Mouse (Mus musculus): ENCODE measurements at regions not wholly inside any gene's neighbourhood (a gene's known extent, or its start where the extent isn't known, plus 50 kb on each side); places are given as distances from the start of the nearest gene placed in this dataset.
A peak's percentile ranks its signal among the peaks of the same experiment; 100 is the strongest.

GRCm38 (mm10) chr9:46394239-46394638, 74.5 kb upstream of the 4931429L15Rik start:
- Histone ChIP-seq H3K4me3 (no peak overlapping the region), H3K79me2 (replicated peaks; ENCODE audit: control insufficient read depth, insufficient read depth, low read length) (no peaks in the 10 kb centered on the region), H3K4me1 (ENCODE audit: control insufficient read depth, insufficient read depth, low read length) (no peaks in the 10 kb centered on the region), H3K9ac (ENCODE audit: low read depth, low read length) (no peak overlapping the region), H3K27ac (no peak overlapping the region), H3K36me3 (ENCODE audit: control insufficient read depth, insufficient read depth, low read length) (no peaks in the 10 kb centered on the region), H3K27me3 (ENCODE audit: control insufficient read depth, insufficient read depth, low read length) (no peaks in the 10 kb centered on the region; the same call in 1 of the 2 replicates)
- 82% methylated on average over 7 of the region's 7 CpGs for WGBS
- no peak for DNase-seq
- intact Hi-C loops (cut with DNase I): loop anchor here (5.0 to 10.0 kb wide), 2 partner anchors 421 to 1303 kb away; no protein-coding TSS in a partner anchor
- TF ChIP-seq POLR2A (IDR thresholded peaks at IDR 0.05; ENCODE audit: insufficient read depth, low read depth, low read length) (no peak), EP300 (IDR thresholded peaks at IDR 0.05; ENCODE audit: insufficient read depth, low read depth, low read length) (no peak), CTCF (IDR thresholded peaks at IDR 0.05) (no peak)

GRCm38 (mm10) chr9:46392641-46393321, 73.0 kb upstream of the 4931429L15Rik start:
- Histone ChIP-seq H3K4me3 (no peak overlapping the region), H3K4me1 (ENCODE audit: control insufficient read depth, insufficient read depth, low read length) (no peaks in the 10 kb centered on the region), H3K36me3 (ENCODE audit: control insufficient read depth, insufficient read depth, low read length) (no peaks in the 10 kb centered on the region), H3K9ac (ENCODE audit: low read depth, low read length) (no peak overlapping the region), H3K79me2 (replicated peaks; ENCODE audit: control insufficient read depth, insufficient read depth, low read length) (no peaks in the 10 kb centered on the region), H3K27ac (no peak overlapping the region), H3K27me3 (ENCODE audit: control insufficient read depth, insufficient read depth, low read length) (no peaks in the 10 kb centered on the region; the same call in 1 of the 2 replicates)
- WGBS: 7% methylated on average over 23 of the region's 23 CpGs
- TF ChIP-seq EP300 (IDR thresholded peaks at IDR 0.05; ENCODE audit: insufficient read depth, low read depth, low read length): no peak
- TF ChIP-seq CTCF (IDR thresholded peaks at IDR 0.05): peak; percentile 99
- peak; percentile 38 to 71 for DNase-seq
- intact Hi-C loops (cut with DNase I): loop anchor here (5.0 to 10.0 kb wide), 2 partner anchors 422 to 1305 kb away; no protein-coding TSS in a partner anchor

- Histone ChIP-seq H3K4me1 (ENCODE audit: control insufficient read depth, insufficient read depth, low read length) (no peaks in the 10 kb centered on the region), H3K9ac (ENCODE audit: low read depth, low read length) (no peak overlapping the region), H3K27me3 (ENCODE audit: control insufficient read depth, insufficient read depth, low read length) (no peaks in the 10 kb centered on the region), H3K79me2 (replicated peaks; ENCODE audit: control insufficient read depth, insufficient read depth, low read length) (no peaks in the 10 kb centered on the region), H3K36me3 (ENCODE audit: control insufficient read depth, insufficient read depth, low read length) (no peaks in the 10 kb centered on the region), H3K4me3 (peak overlapping the region; percentile 12; the same call in 1 of the 2 replicates), H3K27ac (no peak overlapping the region)
- 13% methylated on average over 9 of the region's 9 CpGs for WGBS
- TF ChIP-seq POLR2A (IDR thresholded peaks at IDR 0.05; ENCODE audit: insufficient read depth, low read depth, low read length): no peak
- DNase-seq: no peak
- intact Hi-C loops (cut with DNase I): loop anchor here (5.0 to 10.0 kb wide), 2 partner anchors 425 to 1308 kb away; no protein-coding TSS in a partner anchor
Observed at GRCm38 (mm10) chr9:46389741-46390140, 70.0 kb upstream of the 4931429L15Rik start.

- WGBS: 30% methylated on average over 17 of the region's 17 CpGs
- no peak for TF ChIP-seq EP300 (IDR thresholded peaks at IDR 0.05; ENCODE audit: insufficient read depth, low read depth, low read length)
- TF ChIP-seq POLR2A (IDR thresholded peaks at IDR 0.05; ENCODE audit: insufficient read depth, low read depth, low read length): no peak
- TF ChIP-seq CTCF (IDR thresholded peaks at IDR 0.05): no peak
- Histone ChIP-seq H3K27ac (no peak overlapping the region), H3K79me2 (replicated peaks; ENCODE audit: control insufficient read depth, insufficient read depth, low read length) (no peaks in the 10 kb centered on the region), H3K4me3 (no peak overlapping the region), H3K9ac (ENCODE audit: low read depth, low read length) (no peak overlapping the region), H3K4me1 (ENCODE audit: control insufficient read depth, insufficient read depth, low read length) (no peaks in the 10 kb centered on the region), H3K27me3 (ENCODE audit: control insufficient read depth, insufficient read depth, low read length) (no peaks in the 10 kb centered on the region), H3K36me3 (ENCODE audit: control insufficient read depth, insufficient read depth, low read length) (no peaks in the 10 kb centered on the region)
- DNase-seq: no peak
- intact Hi-C loops (cut with DNase I): no loop called here
Observed at GRCm38 (mm10) chr9:46388677-46389676, 69.2 kb upstream of the 4931429L15Rik start.

GRCm38 (mm10) chr9:46386333-46386732, 66.5 kb upstream of the 4931429L15Rik start:
- DNase-seq: no peak
- TF ChIP-seq CTCF (IDR thresholded peaks at IDR 0.05) (peak; percentile 42), POLR2A (IDR thresholded peaks at IDR 0.05; ENCODE audit: insufficient read depth, low read depth, low read length) (no peak), EP300 (IDR thresholded peaks at IDR 0.05; ENCODE audit: insufficient read depth, low read depth, low read length) (no peak)
- WGBS: 89% methylated on average over 3 of the region's 3 CpGs
- H3K4me3 ChIP-seq: no peak overlapping the region
- H3K79me2 ChIP-seq (replicated peaks; ENCODE audit: control insufficient read depth, insufficient read depth, low read length): no peaks in the 10 kb centered on the region
- intact Hi-C loops (cut with DNase I): no loop called here
- H3K27me3 ChIP-seq (ENCODE audit: control insufficient read depth, insufficient read depth, low read length): no peaks in the 10 kb centered on the region
- no peaks in the 10 kb centered on the region; the same call in 1 of the 2 replicates for H3K4me1 ChIP-seq (ENCODE audit: control insufficient read depth, insufficient read depth, low read length)
- H3K36me3 ChIP-seq (ENCODE audit: control insufficient read depth, insufficient read depth, low read length): no peaks in the 10 kb centered on the region
- H3K9ac ChIP-seq (ENCODE audit: low read depth, low read length): no peak overlapping the region
- H3K27ac ChIP-seq: no peak overlapping the region
